9 mouse cellular contexts compared by ENCODE assay signal in genomic region chr10:83224999-83225398, GRCm38 (mm10).
DNase-seq lines count a peak whose midpoint lies in the region; ATAC-seq and TF ChIP-seq lines count a peak whose summit lies in the region.
"Had no signal": no experiment of that assay in that cellular context is flagged by ENCODE, and none has a peak within 500 bp of the region (broad histone marks: within the 10 kb centered on the region; RNA-seq: fewer than 3 reads in every experiment).

No protein-coding gene starts in this region.

- H3K4me2 ChIP-seq in heart, embryonic 12.5 days = no peak overlapping the region
- H3K4me2 ChIP-seq in neural tube, embryonic 15.5 days = no peak overlapping the region
- H3K4me2 ChIP-seq: neural tube, embryonic 13.5 days had no signal

- no peak for ATAC-seq in heart, embryonic 12.5 days (ENCODE audit: insufficient number of reproducible peaks, low FRiP score)
- no peak for ATAC-seq in neural tube, embryonic 15.5 days (ENCODE audit: low FRiP score)
- no peak for ATAC-seq in megakaryocyte, adult 5-6 weeks (ENCODE audit: poor library complexity, severe bottlenecking)

- no peaks in the 10 kb centered on the region for H3K79me2 ChIP-seq in heart, adult 2 months (replicated peaks; ENCODE audit: control insufficient read depth, insufficient read depth, low read length)

- H3K27me3 ChIP-seq in heart, adult 2 months (ENCODE audit: control insufficient read depth, insufficient read depth, low read length) = no peaks in the 10 kb centered on the region; the same call in 1 of the 2 replicates
- no peaks in the 10 kb centered on the region for H3K27me3 ChIP-seq in heart, embryonic 12.5 days (replicated peaks)
- no peaks in the 10 kb centered on the region for H3K27me3 ChIP-seq in neural tube, embryonic 15.5 days (replicated peaks)
- H3K27me3 ChIP-seq: neural tube, embryonic 13.5 days had no signal

- no peak overlapping the region for H3K27ac ChIP-seq in heart, adult 2 months
- no peak overlapping the region for H3K27ac ChIP-seq in heart, embryonic 12.5 days (ENCODE audit: poor library complexity, severe bottlenecking)
- no peak overlapping the region for H3K27ac ChIP-seq in neural tube, embryonic 15.5 days (replicated peaks)
- H3K27ac ChIP-seq: neural tube, embryonic 13.5 days had no signal

- no peak for TF ChIP-seq POLR2A in heart, adult 2 months (IDR thresholded peaks at IDR 0.05; ENCODE audit: insufficient read depth, low read depth, low read length)

- TF ChIP-seq CTCF in heart, adult 2 months (IDR thresholded peaks at IDR 0.05) = peak; percentile 57

- no peaks in the 10 kb centered on the region for H3K4me1 ChIP-seq in heart, adult 2 months (ENCODE audit: control insufficient read depth, insufficient read depth, low read length)
- 0 out of 2 replicates have a peak, but pooled peaks cover 4% of the 10 kb centered on the region for H3K4me1 ChIP-seq in heart, embryonic 12.5 days (replicated peaks)
- H3K4me1 ChIP-seq in neural tube, embryonic 15.5 days = no peaks in the 10 kb centered on the region
- H3K4me1 ChIP-seq: neural tube, embryonic 13.5 days had no signal

- no peak overlapping the region for H3K4me3 ChIP-seq in heart, adult 2 months
- H3K4me3 ChIP-seq in heart, embryonic 12.5 days = no peak overlapping the region
- no peak overlapping the region for H3K4me3 ChIP-seq in neural tube, embryonic 15.5 days (replicated peaks)
- H3K4me3 ChIP-seq: neural tube, embryonic 13.5 days had no signal

- intact Hi-C loops in heart, adult 2 months (cut with DNase I) = loop anchor here (10.0 kb wide), 1 partner anchor 300 kb away; no protein-coding TSS in a partner anchor

- peaks cover 5% of the 10 kb centered on the region; the same call in 1 of the 2 replicates for H3K9me3 ChIP-seq in heart, embryonic 12.5 days (replicated peaks)
- H3K9me3 ChIP-seq in neural tube, embryonic 15.5 days (replicated peaks) = no peaks in the 10 kb centered on the region
- H3K9me3 ChIP-seq: neural tube, embryonic 13.5 days had no signal

- H3K9ac ChIP-seq in heart, adult 2 months (ENCODE audit: low read depth, low read length) = no peak overlapping the region
- H3K9ac ChIP-seq in heart, embryonic 12.5 days = no peak overlapping the region
- H3K9ac ChIP-seq in neural tube, embryonic 15.5 days (replicated peaks) = no peak overlapping the region
- H3K9ac ChIP-seq: neural tube, embryonic 13.5 days had no signal

- DNase-seq in heart, adult 2 months = no peak
- peak; percentile 44 for DNase-seq in neural tube, embryonic 10.5 days (ENCODE audit: extremely low spot score, low spot score)
- DNase-seq in cerebellum, postnatal 25 days = peak; percentile 41 to 67
- DNase-seq in lung, postnatal 14 days = peak; percentile 52
- no peak for DNase-seq in urinary bladder, postnatal 10 days (ENCODE audit: low spot score)

- no peak for TF ChIP-seq EP300 in heart, adult 2 months (IDR thresholded peaks at IDR 0.05; ENCODE audit: insufficient read depth, low read depth, low read length)

- no peaks in the 10 kb centered on the region for H3K36me3 ChIP-seq in heart, adult 2 months (ENCODE audit: control insufficient read depth, insufficient read depth, low read length)
- H3K36me3 ChIP-seq in heart, embryonic 12.5 days = no peaks in the 10 kb centered on the region
- no peaks in the 10 kb centered on the region for H3K36me3 ChIP-seq in neural tube, embryonic 15.5 days
- H3K36me3 ChIP-seq: neural tube, embryonic 13.5 days had no signal

- WGBS in heart, adult 2 months = 64% methylated on average over 3 of the region's 3 CpGs
- WGBS in heart, embryonic 12.5 days = 39% methylated on average over 3 of the region's 3 CpGs
- 53% methylated on average over 3 of the region's 3 CpGs for WGBS in neural tube, embryonic 15.5 days

Comparison
In these comparisons a context has a peak if more than half of its experiments do, and no peak if none do; other contexts are left out.
1. DNase-seq: peak in neural tube, embryonic 10.5 days (single experiment), cerebellum, postnatal 25 days (2 of 2) and lung, postnatal 14 days (single experiment); none in heart, adult 2 months (0 of 2) and urinary bladder, postnatal 10 days (single experiment).